Mouse (Mus musculus) adrenal gland, postnatal 25 days (tissue): Measurements from ENCODE around the gene Kremen2. TPM values are rescaled to one million over a fixed set of nuclear protein-coding genes. Genes with fewer than 3 reads are reported as not detected.

ENCODE experiments used
- DNase-seq: peaks from one replicate; pipeline ENCODE4 v3.0.0; 2021; ENCODE audit warnings: mixed read lengths
- total RNA-seq: library from RNA; stranded (reverse); gene quantifications from 2 replicates; pipeline ENCODE4 v1.2.3, GENCODE M21; 2021

The Kremen2 gene
- total RNA-seq, 1 experiment from 2014 or later: not detected

GRCm38 (mm10) chr17:23730441-23730840, 15.2 kb downstream of the Kremen2 start:
- DNase-seq: no peak

GRCm38 (mm10) chr17:23726758-23727142, 18.9 kb downstream of the Kremen2 start:
- peak; percentile 80 for DNase-seq

- DNase-seq: peak; percentile 98
These were observed 19.5 kb downstream of the Kremen2 start, which contains the start of gene Pkmyt1 for GRCm38 (mm10) chr17:23725999-23726757. TSS of gene Pkmyt1 (plus strand) at chr17:23726336.

- no peak for DNase-seq
These were observed 20.2 kb downstream of the Kremen2 start for GRCm38 (mm10) chr17:23725477-23725876.

GRCm38 (mm10) chr17:23722376-23723125, 23.1 kb downstream of the Kremen2 start, which contains the start of gene 1520401A03Rik:
TSS of gene 1520401A03Rik (minus strand) at chr17:23722783.
- DNase-seq: no peak

GRCm38 (mm10) chr17:23721886-23722285, 23.7 kb downstream of the Kremen2 start:
- peak; percentile 36 for DNase-seq

GRCm38 (mm10) chr17:23719455-23719854, 26.2 kb downstream of the Kremen2 start:
- DNase-seq: no peak

- DNase-seq: no peak
These were observed 28.6 kb downstream of the Kremen2 start for GRCm38 (mm10) chr17:23717003-23717402.

GRCm38 (mm10) chr17:23706212-23706611, 39.4 kb downstream of the Kremen2 start:
- DNase-seq: peak; percentile 82

GRCm38 (mm10) chr17:23705525-23706104, 40.0 kb downstream of the Kremen2 start:
- no peak for DNase-seq

- no peak for DNase-seq
These were observed 40.9 kb downstream of the Kremen2 start for GRCm38 (mm10) chr17:23704741-23705140.

GRCm38 (mm10) chr17:23703301-23703700, 42.3 kb downstream of the Kremen2 start:
- DNase-seq: no peak

GRCm38 (mm10) chr17:23700079-23700478, 45.6 kb downstream of the Kremen2 start:
- DNase-seq: peak; percentile 93

- peak; percentile 64 for DNase-seq
These were observed 46.2 kb downstream of the Kremen2 start for GRCm38 (mm10) chr17:23699131-23700077.

- no peak for DNase-seq
These were observed 49.8 kb downstream of the Kremen2 start for GRCm38 (mm10) chr17:23695801-23696200.

- no peak for DNase-seq
These were observed 51.1 kb downstream of the Kremen2 start for GRCm38 (mm10) chr17:23694491-23694890.

Other genes starting within 250 kb of the Kremen2 start
- gene Zfp213, start 181.6 kb downstream of the Kremen2 start, total RNA-seq: 12.0 and 12.8 TPM in 2 replicates
- 11.1 and 12.8 TPM in 2 replicates for gene Zfp13, start 146.3 kb downstream of the Kremen2 start, total RNA-seq
- gene Zscan10, start 145.0 kb downstream of the Kremen2 start, total RNA-seq: not detected in 2 replicates
- gene Mmp25, start 100.6 kb downstream of the Kremen2 start, total RNA-seq: 0.18 TPM in 1 of 2 replicates, not detected in the other
- gene Bicdl2, start 85.3 kb downstream of the Kremen2 start, total RNA-seq: not detected in 2 replicates
- gene Hcfc1r1, start 72.2 kb downstream of the Kremen2 start, total RNA-seq: 139 and 171 TPM in 2 replicates
- 31.2 and 31.8 TPM in 2 replicates for gene Thoc6, start 72.0 kb downstream of the Kremen2 start, total RNA-seq
- 76.5 and 130 TPM in 2 replicates for gene Tnfrsf12a, start 68.4 kb downstream of the Kremen2 start, total RNA-seq
- gene Cldn6, start 66.6 kb downstream of the Kremen2 start, total RNA-seq: not detected in 2 replicates
- gene Cldn9, start 61.8 kb downstream of the Kremen2 start, total RNA-seq: not detected in 2 replicates
- 7.2 and 10.4 TPM in 2 replicates for gene 1520401A03Rik, start 23.1 kb downstream of the Kremen2 start, total RNA-seq
- 7.6 and 9.3 TPM in 2 replicates for gene Pkmyt1, start 19.5 kb downstream of the Kremen2 start, total RNA-seq
- 10.4 and 11.7 TPM in 2 replicates for gene Paqr4, start 5.0 kb downstream of the Kremen2 start, total RNA-seq
- 47.9 and 56.3 TPM in 2 replicates for gene Flywch1, start 25.8 kb upstream of the Kremen2 start, total RNA-seq
- 4.9 and 7.6 TPM in 2 replicates for gene Flywch2, start 40.2 kb upstream of the Kremen2 start, total RNA-seq
- 825 and 1,016 TPM in 2 replicates for gene Srrm2, start 44.7 kb upstream of the Kremen2 start, total RNA-seq
- 350 and 361 TPM in 2 replicates for gene Elob, start 83.3 kb upstream of the Kremen2 start, total RNA-seq
- gene Prss33, start 90.2 kb upstream of the Kremen2 start, total RNA-seq: not detected in 2 replicates
- gene Prss32, start 98.0 kb upstream of the Kremen2 start, total RNA-seq: not detected in 2 replicates
- gene Prss41, start 98.3 kb upstream of the Kremen2 start, total RNA-seq: 1.0 and 1.2 TPM in 2 replicates
- gene Prss21, start 122.2 kb upstream of the Kremen2 start, total RNA-seq: not detected in 2 replicates
- gene Dcpp1, start 135.0 kb upstream of the Kremen2 start, total RNA-seq: not detected in 2 replicates
- not detected in 2 replicates for gene Dcpp2, start 135.0 kb upstream of the Kremen2 start, total RNA-seq
- not detected in 2 replicates for gene Dcpp3, start 171.6 kb upstream of the Kremen2 start, total RNA-seq
- not detected in 2 replicates for gene Sbp, start 195.8 kb upstream of the Kremen2 start, total RNA-seq
- not detected in 2 replicates for gene Sbpl, start 209.4 kb upstream of the Kremen2 start, total RNA-seq
- 0.36 TPM in 1 of 2 replicates, not detected in the other for gene Prss30, start 234.7 kb upstream of the Kremen2 start, total RNA-seq